Mouse (Mus musculus) heart, adult 2 months (tissue): ENCODE measurements around the gene Phf13.

ENCODE experiments used
- CTCF ChIP-seq: fragments of 200-600 bp; IDR thresholded peaks from 2 replicates; pipeline ENCODE4 v1.8.1; 2022; ENCODE audit warnings: antibody characterized with exemption, mild to moderate bottlenecking, moderate library complexity
- EP300 ChIP-seq: fragments of 200-500 bp; IDR thresholded peaks from 2 replicates; pipeline ENCODE4 v1.6.1; 2011; ENCODE audit warnings: low read depth, low read length, control low read depth; ENCODE audit not compliant: insufficient read depth
- POLR2A ChIP-seq: fragments of 200-500 bp; IDR thresholded peaks from 2 replicates; pipeline ENCODE4 v1.6.1; 2011; ENCODE audit warnings: mild to moderate bottlenecking, low read depth, low read length, control low read depth; ENCODE audit not compliant: insufficient read depth

- no peak for TF ChIP-seq EP300
- TF ChIP-seq CTCF, result no peak
- TF ChIP-seq POLR2A, result no peak
These were observed 23.0 kb upstream of the Phf13 start for GRCm38 (mm10) chr4:152019073-152019472.
